Mouse (Mus musculus): ENCODE measurements around the gene Awat2. TPM values are rescaled to one million over a fixed set of nuclear protein-coding genes. Genes with fewer than 3 reads are reported as not detected.
"Not testable (repeated sequence)": the region's sequence is repeated elsewhere in the genome, so short reads cannot be mapped to it uniquely, and the experiment has no call there.

Awat2 gene
- polyA plus RNA-seq (2015; fragmentation: Nextera tagmentation; extraction: Ambion mirVana), result 0.46 and 0.58 TPM in 2 replicates

GRCm38 (mm10) chrX:100442617-100443016, at the start of gene Awat2:
Awat2 (minus strand) TSS chrX:100442717.
- not testable (repeated sequence) for H3K9ac ChIP-seq; H3K4me1 ChIP-seq; H3K9me3 ChIP-seq; H3K27ac ChIP-seq; H3K4me3 ChIP-seq; ATAC-seq (ENCODE audit: insufficient number of reproducible peaks, insufficient read depth, low FRiP score, low TSS enrichment, low read depth); H3K36me3 ChIP-seq; H3K4me2 ChIP-seq
- H3K27me3 ChIP-seq, result peaks cover 26% of the 10 kb centered on the region
- 69% methylated on average over 2 of the region's 2 CpGs for WGBS

GRCm38 (mm10) chrX:100480317-100480716, 37.8 kb upstream of the Awat2 start:
- no peaks in the 10 kb centered on the region; the same call in 1 of the 2 replicates for H3K4me1 ChIP-seq
- no peak for ATAC-seq (ENCODE audit: insufficient number of reproducible peaks, insufficient read depth, low FRiP score, low TSS enrichment, low read depth)
- H3K27me3 ChIP-seq, result peaks cover 35% of the 10 kb centered on the region

GRCm38 (mm10) chrX:100475569-100476223, 33.2 kb upstream of the Awat2 start:
- Histone ChIP-seq H3K4me2 (no peak overlapping the region), H3K27me3 (peaks cover 54% of the 10 kb centered on the region), H3K4me3 (no peak overlapping the region), H3K9ac (no peak overlapping the region), H3K4me1 (no peaks in the 10 kb centered on the region; the same call in 1 of the 2 replicates), H3K27ac (no peak overlapping the region), H3K36me3 (no peaks in the 10 kb centered on the region), H3K9me3 (no peaks in the 10 kb centered on the region)
- 59% methylated on average over 4 of the region's 4 CpGs for WGBS
- no peak for ATAC-seq (ENCODE audit: insufficient number of reproducible peaks, insufficient read depth, low FRiP score, low TSS enrichment, low read depth)

More at GRCm38 (mm10) chrX:100480317-100480716, 37.8 kb upstream of the Awat2 start:
- Histone ChIP-seq H3K9ac (no peak overlapping the region), H3K4me3 (no peak overlapping the region), H3K9me3 (no peaks in the 10 kb centered on the region), H3K36me3 (no peaks in the 10 kb centered on the region), H3K4me2 (no peak overlapping the region), H3K27ac (no peak overlapping the region)
- 36% methylated on average over 3 of the region's 3 CpGs for WGBS

- Histone ChIP-seq H3K27me3 (peaks cover 60% of the 10 kb centered on the region), H3K4me3 (no peak overlapping the region), H3K36me3 (no peaks in the 10 kb centered on the region), H3K27ac (no peak overlapping the region), H3K9me3 (no peaks in the 10 kb centered on the region), H3K4me2 (no peak overlapping the region), H3K4me1 (no peaks in the 10 kb centered on the region), H3K9ac (no peak overlapping the region)
- 80% methylated on average over 3 of the region's 3 CpGs for WGBS
- ATAC-seq (ENCODE audit: insufficient number of reproducible peaks, insufficient read depth, low FRiP score, low TSS enrichment, low read depth), result no peak
These were observed 29.0 kb upstream of the Awat2 start for GRCm38 (mm10) chrX:100471491-100471890.

- Histone ChIP-seq H3K36me3 (no peaks in the 10 kb centered on the region), H3K4me2 (no peak overlapping the region), H3K4me1 (no peaks in the 10 kb centered on the region), H3K27me3 (peaks cover 53% of the 10 kb centered on the region), H3K27ac (no peak overlapping the region), H3K9me3 (no peaks in the 10 kb centered on the region), H3K9ac (no peak overlapping the region), H3K4me3 (no peak overlapping the region)
- WGBS, result 93% methylated on average over 3 of the region's 3 CpGs
- ATAC-seq (ENCODE audit: insufficient number of reproducible peaks, insufficient read depth, low FRiP score, low TSS enrichment, low read depth), result no peak
These were observed 27.6 kb upstream of the Awat2 start for GRCm38 (mm10) chrX:100470126-100470525.

GRCm38 (mm10) chrX:100468047-100468446, 25.5 kb upstream of the Awat2 start:
- Histone ChIP-seq H3K4me2 (no peak overlapping the region), H3K9ac (no peak overlapping the region), H3K27ac (no peak overlapping the region), H3K27me3 (peaks cover 58% of the 10 kb centered on the region), H3K4me3 (no peak overlapping the region), H3K9me3 (no peaks in the 10 kb centered on the region), H3K36me3 (no peaks in the 10 kb centered on the region), H3K4me1 (no peaks in the 10 kb centered on the region)
- no peak for ATAC-seq (ENCODE audit: insufficient number of reproducible peaks, insufficient read depth, low FRiP score, low TSS enrichment, low read depth)
- 69% methylated on average over 4 of the region's 4 CpGs for WGBS

GRCm38 (mm10) chrX:100443532-100443931, 1.0 kb upstream of the Awat2 start:
- no peak overlapping the region for H3K4me2 ChIP-seq
- no peaks in the 10 kb centered on the region for H3K36me3 ChIP-seq
- 75% methylated on average over 7 of the region's 7 CpGs for WGBS
- H3K4me3 ChIP-seq, result no peak overlapping the region
- peaks cover 29% of the 10 kb centered on the region for H3K27me3 ChIP-seq
- H3K9me3 ChIP-seq, result no peaks in the 10 kb centered on the region
- no peaks in the 10 kb centered on the region for H3K4me1 ChIP-seq
- ATAC-seq (ENCODE audit: insufficient number of reproducible peaks, insufficient read depth, low FRiP score, low TSS enrichment, low read depth), result no peak
- H3K27ac ChIP-seq, result no peak overlapping the region
- H3K9ac ChIP-seq, result no peak overlapping the region

- no peak overlapping the region for H3K27ac ChIP-seq
- ATAC-seq (ENCODE audit: insufficient number of reproducible peaks, insufficient read depth, low FRiP score, low TSS enrichment, low read depth), result no peak
- no peak overlapping the region for H3K9ac ChIP-seq
- H3K27me3 ChIP-seq, result peaks cover 47% of the 10 kb centered on the region
- WGBS, result 76% methylated on average over 3 of the region's 3 CpGs
- H3K4me3 ChIP-seq, result no peak overlapping the region
- H3K36me3 ChIP-seq, result no peaks in the 10 kb centered on the region
- H3K9me3 ChIP-seq, result no peaks in the 10 kb centered on the region
- H3K4me1 ChIP-seq, result no peaks in the 10 kb centered on the region
- no peak overlapping the region for H3K4me2 ChIP-seq
These were observed 10.2 kb downstream of the Awat2 start for GRCm38 (mm10) chrX:100432311-100432710.

GRCm38 (mm10) chrX:100428693-100429092, 13.8 kb downstream of the Awat2 start, which contains the start of gene Otud6a:
Otud6a (plus strand) TSS chrX:100429013.
- 90% methylated on average over 21 of the region's 21 CpGs for WGBS

GRCm38 (mm10) chrX:100409245-100409644, 33.3 kb downstream of the Awat2 start:
- no peak for ATAC-seq (ENCODE audit: insufficient number of reproducible peaks, insufficient read depth, low FRiP score, low TSS enrichment, low read depth)

More at GRCm38 (mm10) chrX:100428693-100429092, 13.8 kb downstream of the Awat2 start, which contains the start of gene Otud6a:
- H3K4me3 ChIP-seq, result no peak within 1 kb of the TSS
- no peak within 1 kb of the TSS for H3K4me2 ChIP-seq
- peaks cover 23% of the 10 kb centered on the region for H3K27me3 ChIP-seq
- no peak for ATAC-seq (ENCODE audit: insufficient number of reproducible peaks, insufficient read depth, low FRiP score, low TSS enrichment, low read depth)
- no peak within 1 kb of the TSS for H3K27ac ChIP-seq
- no peak within 1 kb of the TSS for H3K9ac ChIP-seq
- no peaks in the 10 kb centered on the region for H3K36me3 ChIP-seq
- H3K4me1 ChIP-seq, result no peaks in the 10 kb centered on the region
- no peaks in the 10 kb centered on the region for H3K9me3 ChIP-seq

GRCm38 (mm10) chrX:100401657-100402056, 40.9 kb downstream of the Awat2 start:
- Histone ChIP-seq H3K27me3 (peaks cover 45% of the 10 kb centered on the region), H3K4me2 (no peak overlapping the region), H3K4me3 (no peak overlapping the region), H3K9ac (no peak overlapping the region), H3K27ac (no peak overlapping the region), H3K4me1 (no peaks in the 10 kb centered on the region), H3K36me3 (no peaks in the 10 kb centered on the region), H3K9me3 (no peaks in the 10 kb centered on the region)
- ATAC-seq (ENCODE audit: insufficient number of reproducible peaks, insufficient read depth, low FRiP score, low TSS enrichment, low read depth), result no peak
- 76% methylated on average over 5 of the region's 5 CpGs for WGBS

More at GRCm38 (mm10) chrX:100409245-100409644, 33.3 kb downstream of the Awat2 start:
- no peak overlapping the region for H3K9ac ChIP-seq
- no peak overlapping the region for H3K4me3 ChIP-seq
- no peaks in the 10 kb centered on the region for H3K9me3 ChIP-seq
- no peak overlapping the region for H3K27ac ChIP-seq
- 83% methylated on average over 1 of the region's 1 CpGs for WGBS
- H3K4me2 ChIP-seq, result no peak overlapping the region
- no peaks in the 10 kb centered on the region for H3K36me3 ChIP-seq
- H3K4me1 ChIP-seq, result no peaks in the 10 kb centered on the region
- H3K27me3 ChIP-seq, result peaks cover 7% of the 10 kb centered on the region; the same call in 1 of the 2 replicates

GRCm38 (mm10) chrX:100400900-100401299, 41.6 kb downstream of the Awat2 start:
- H3K27me3 ChIP-seq, result peaks cover 51% of the 10 kb centered on the region

More at GRCm38 (mm10) chrX:100400900-100401299, 41.6 kb downstream of the Awat2 start:
- Histone ChIP-seq H3K4me2 (no peak overlapping the region), H3K4me1 (no peaks in the 10 kb centered on the region), H3K27ac (no peak overlapping the region), H3K4me3 (no peak overlapping the region), H3K36me3 (no peaks in the 10 kb centered on the region), H3K9ac (no peak overlapping the region), H3K9me3 (no peaks in the 10 kb centered on the region)
- no peak for ATAC-seq (ENCODE audit: insufficient number of reproducible peaks, insufficient read depth, low FRiP score, low TSS enrichment, low read depth)

Data from embryonic facial prominence, embryonic 13.5 days (tissue).